9 mouse cellular contexts compared by ENCODE assay signal in genomic region chr2:167130050-167130770, GRCm38 (mm10). TPM values are rescaled to one million over a fixed set of nuclear protein-coding genes. Genes with fewer than 3 reads are reported as not detected.
DNase-seq lines count a peak whose midpoint lies in the region; ATAC-seq and TF ChIP-seq lines count a peak whose summit lies in the region.
"Had no signal": no experiment of that assay in that cellular context is flagged by ENCODE, and none has a peak within 500 bp of the region (broad histone marks: within the 10 kb centered on the region; RNA-seq: fewer than 3 reads in every experiment).

No protein-coding gene starts in this region.

- H3K4me1 ChIP-seq in heart, embryonic 10.5 days = peaks cover 47% of the 10 kb centered on the region
- peaks cover 15% of the 10 kb centered on the region for H3K4me1 ChIP-seq in hindbrain, postnatal 0 days (ENCODE audit: insufficient read depth, low read length)
- H3K4me1 ChIP-seq in midbrain, embryonic 11.5 days (ENCODE audit: control insufficient read depth, insufficient read depth, low read length) = 0 out of 2 replicates have a peak, but pooled peaks cover 7% of the 10 kb centered on the region

- no peaks in the 10 kb centered on the region for H3K36me3 ChIP-seq in heart, embryonic 10.5 days
- H3K36me3 ChIP-seq in hindbrain, postnatal 0 days (ENCODE audit: insufficient read depth, low read length) = no peaks in the 10 kb centered on the region
- no peaks in the 10 kb centered on the region for H3K36me3 ChIP-seq in midbrain, embryonic 11.5 days (ENCODE audit: control insufficient read depth, insufficient read depth, low read length)
- H3K36me3 ChIP-seq: liver, embryonic 15.5 days had no signal

- peaks cover 61% of the 10 kb centered on the region for H3K27me3 ChIP-seq in heart, embryonic 10.5 days (ENCODE audit: insufficient read depth, poor library complexity, severe bottlenecking)
- no peaks in the 10 kb centered on the region for H3K27me3 ChIP-seq in hindbrain, postnatal 0 days (ENCODE audit: insufficient read depth, low read length)
- no peaks in the 10 kb centered on the region for H3K27me3 ChIP-seq in midbrain, embryonic 11.5 days (ENCODE audit: control insufficient read depth, insufficient read depth, low read length)

- WGBS in heart, embryonic 10.5 days = 42% methylated on average over 9 of the region's 9 CpGs
- WGBS in hindbrain, postnatal 0 days = 29% methylated on average over 9 of the region's 9 CpGs
- WGBS in midbrain, embryonic 11.5 days = 36% methylated on average over 9 of the region's 9 CpGs

- no peaks in the 10 kb centered on the region for H3K9me3 ChIP-seq in heart, embryonic 10.5 days
- H3K9me3 ChIP-seq in hindbrain, postnatal 0 days (ENCODE audit: low read length) = no peaks in the 10 kb centered on the region
- no peaks in the 10 kb centered on the region for H3K9me3 ChIP-seq in midbrain, embryonic 11.5 days (ENCODE audit: control insufficient read depth, low read length)
- H3K9me3 ChIP-seq: liver, embryonic 15.5 days had no signal

- peak overlapping the region; percentile 67 for H3K27ac ChIP-seq in heart, embryonic 10.5 days
- peak overlapping the region; percentile 45; the same call in 1 of the 2 replicates for H3K27ac ChIP-seq in hindbrain, postnatal 0 days
- H3K27ac ChIP-seq in midbrain, embryonic 11.5 days (ENCODE audit: low read depth, low read length) = no peak overlapping the region
- H3K27ac ChIP-seq: liver, embryonic 15.5 days had no signal

- H3K4me2 ChIP-seq in hindbrain, postnatal 0 days (ENCODE audit: low read depth, low read length) = no peak overlapping the region
- H3K4me2 ChIP-seq in midbrain, embryonic 11.5 days = no peak overlapping the region

- ATAC-seq in hindbrain, postnatal 0 days = no peak
- ATAC-seq in midbrain, embryonic 11.5 days (ENCODE audit: low FRiP score) = no peak
- ATAC-seq in cerebellum, adult (ENCODE audit: insufficient number of reproducible peaks, low FRiP score, low TSS enrichment) = no peak

- DNase-seq in heart, embryonic 10.5 days (ENCODE audit: low spot score) = no peak
- DNase-seq in heart, postnatal 14 days = no peak
- DNase-seq in R1 (ENCODE audit: low read depth, low spot score) = peak; percentile 12
- peak; percentile 21 for DNase-seq in hindbrain, postnatal 0 days (ENCODE audit: low spot score)
- DNase-seq in midbrain, embryonic 11.5 days (ENCODE audit: low spot score, missing footprints) = peak; percentile 82
- no peak for DNase-seq in thymus, postnatal 14 days
- no peak for DNase-seq in gastrocnemius, postnatal 25 days

- TF ChIP-seq CTCF in hindbrain, postnatal 0 days (IDR thresholded peaks at IDR 0.05; ENCODE audit: low read depth) = no peak

- intact Hi-C loops in heart, postnatal 14 days (cut with DNase I) = no loop called here

- H3K4me3 ChIP-seq in heart, embryonic 10.5 days = peak overlapping the region; percentile 50; the same call in 1 of the 2 replicates
- no peak overlapping the region for H3K4me3 ChIP-seq in hindbrain, postnatal 0 days (ENCODE audit: low read length)
- no peak overlapping the region for H3K4me3 ChIP-seq in midbrain, embryonic 11.5 days (ENCODE audit: low read depth, low read length)

- H3K9ac ChIP-seq in hindbrain, postnatal 0 days (replicated peaks; ENCODE audit: low read length) = 0 out of 2 replicates have a peak overlapping the region, but pooled peaks have one; percentile 0
- H3K9ac ChIP-seq in midbrain, embryonic 11.5 days (ENCODE audit: low read length) = no peak overlapping the region
- H3K9ac ChIP-seq: liver, embryonic 15.5 days had no signal

RNA-seq across cellular contexts. Expression of gene Kcnb1, which starts 59.7 kb away (rescaled TPM):
- 0.16 and 0.21 TPM in 2 replicates for polyA plus RNA-seq in heart, embryonic 10.5 days (2016; fragmentation: Nextera tagmentation; extraction: Ambion mirVana)
- total RNA-seq in heart, postnatal 14 days (2021) = 10 to 100 TPM; 57.9 to 60.3 TPM
- total RNA-seq in hindbrain, postnatal 0 days (2014; rRNA removed) = 21.5 and 33.6 TPM in 2 replicates
- 4.0 and 5.1 TPM in 2 replicates for polyA plus RNA-seq in hindbrain, postnatal 0 days (2015; fragmentation: Nextera tagmentation; extraction: Ambion mirVana)
- 0.75 and 0.96 TPM in 2 replicates for polyA plus RNA-seq in midbrain, embryonic 11.5 days (2014; fragmentation: Nextera tagmentation; extraction: Ambion mirVana)
- total RNA-seq in gastrocnemius, postnatal 25 days (2021) = 10 to 100 TPM; 22.1 to 27.4 TPM

Comparison
In these comparisons a context has a peak if more than half of its experiments do, and no peak if none do; other contexts are left out.
1. DNase-seq: peak in R1 (single experiment), hindbrain, postnatal 0 days (single experiment) and midbrain, embryonic 11.5 days (single experiment); none in heart, embryonic 10.5 days (single experiment), heart, postnatal 14 days (0 of 2), thymus, postnatal 14 days (single experiment) and gastrocnemius, postnatal 25 days (single experiment).